Mouse (Mus musculus): Measurements from ENCODE around the gene Gm8113. TPM values are rescaled to one million over a fixed set of nuclear protein-coding genes. Genes with fewer than 3 reads are reported as not detected.

Gene Gm8113
- total RNA-seq, 1 experiment: 0.67 TPM

Other genes with a start within 250 kb of the Gm8113 start
- gene Gm8165, start 248.2 kb upstream of the Gm8113 start, total RNA-seq (2012; rRNA removed): not detected in 2 replicates
- gene Gm7324, start 227.6 kb upstream of the Gm8113 start, total RNA-seq (2012; rRNA removed): 0.42 and 1.3 TPM in 2 replicates
- not detected in 2 replicates for gene Gm16506, start 197.9 kb upstream of the Gm8113 start, total RNA-seq (2012; rRNA removed)
- not detected in 2 replicates for gene Gm6526, start 177.5 kb upstream of the Gm8113 start, total RNA-seq (2012; rRNA removed)
- gene Gm8180, start 140.6 kb upstream of the Gm8113 start, total RNA-seq (2012; rRNA removed): not detected in 2 replicates
- not detected in 2 replicates for gene Ear1, start 49.9 kb upstream of the Gm8113 start, total RNA-seq (2012; rRNA removed)
- gene Ear10, start 1.8 kb upstream of the Gm8113 start, total RNA-seq (2012; rRNA removed): not detected in 2 replicates
- gene Ang5, start 31.7 kb downstream of the Gm8113 start, total RNA-seq (2012; rRNA removed): not detected in 2 replicates
- not detected in 2 replicates for gene Ang6, start 76.9 kb downstream of the Gm8113 start, total RNA-seq (2012; rRNA removed)
- not detected in 2 replicates for gene Ear2, start 177.3 kb downstream of the Gm8113 start, total RNA-seq (2012; rRNA removed)
- not detected in 2 replicates for gene Gm3327, start 198.5 kb downstream of the Gm8113 start, total RNA-seq (2012; rRNA removed)